In genomic region chr13:91526058-91526457, GRCm38 (mm10) we compare ENCODE assay signal across 23 mouse cellular contexts.
"Had no signal": no experiment of that assay in that cellular context is flagged by ENCODE, and none has a peak within 500 bp of the region (broad histone marks: within the 10 kb centered on the region; RNA-seq: fewer than 3 reads in every experiment).

No protein-coding gene starts in this region.

- H3K4me2 ChIP-seq: limb, embryonic 13.5 days; liver, embryonic 12.5 days; liver, embryonic 15.5 days; lung, embryonic 14.5 days; neural tube, embryonic 13.5 days; stomach, embryonic 15.5 days had no signal

- H3K4me3 ChIP-seq: layer of hippocampus, adult 2 months; limb, embryonic 10.5 days; limb, embryonic 13.5 days; liver, embryonic 12.5 days; liver, embryonic 15.5 days; megakaryocyte, embryonic 14.5 days; midbrain, embryonic 10.5 days; neural tube, embryonic 13.5 days; stomach, embryonic 15.5 days had no signal

- H3K27me3 ChIP-seq: limb, embryonic 13.5 days; liver, embryonic 12.5 days; liver, embryonic 15.5 days; megakaryocyte, embryonic 14.5 days; neural tube, embryonic 13.5 days; stomach, embryonic 15.5 days had no signal

- DNase-seq: kidney, adult 2 months; kidney, postnatal 25 days; layer of hippocampus, adult 9-11 months; liver; lung, embryonic 14.5 days; midbrain, embryonic 14.5 days; right cerebral cortex, adult 18-20 months; right cerebral cortex, postnatal 14 days; right cerebral cortex, postnatal 4 days; thymus, adult 18-20 months; thymus, postnatal 36 days had no signal

- H3K36me3 ChIP-seq: liver, embryonic 15.5 days; neural tube, embryonic 13.5 days; stomach, embryonic 15.5 days had no signal

- H3K27ac ChIP-seq: kidney, postnatal 0 days; layer of hippocampus, adult 2 months; limb, embryonic 10.5 days; limb, embryonic 13.5 days; liver, embryonic 12.5 days; liver, embryonic 15.5 days; macrophage; midbrain, embryonic 10.5 days; neural tube, embryonic 13.5 days; stomach, embryonic 15.5 days had no signal

- H3K4me1 ChIP-seq: limb, embryonic 10.5 days; midbrain, embryonic 10.5 days; neural tube, embryonic 13.5 days; stomach, embryonic 15.5 days had no signal

- H3K9ac ChIP-seq: limb, embryonic 13.5 days; liver, embryonic 12.5 days; liver, embryonic 15.5 days; lung, embryonic 14.5 days; neural tube, embryonic 13.5 days; stomach, embryonic 15.5 days had no signal

- H3K9me3 ChIP-seq: limb, embryonic 10.5 days; limb, embryonic 13.5 days; liver, embryonic 12.5 days; liver, embryonic 15.5 days; megakaryocyte, embryonic 14.5 days; midbrain, embryonic 10.5 days; neural tube, embryonic 13.5 days; stomach, embryonic 15.5 days had no signal

- ATAC-seq: intestine, postnatal 0 days; liver, embryonic 12.5 days had no signal
